Mouse (Mus musculus): ENCODE data around the gene Trmt11.
"Not testable (repeated sequence)": the region's sequence is repeated elsewhere in the genome, so short reads cannot be mapped to it uniquely, and the experiment has no call there.

Gene Trmt11

DNA sequence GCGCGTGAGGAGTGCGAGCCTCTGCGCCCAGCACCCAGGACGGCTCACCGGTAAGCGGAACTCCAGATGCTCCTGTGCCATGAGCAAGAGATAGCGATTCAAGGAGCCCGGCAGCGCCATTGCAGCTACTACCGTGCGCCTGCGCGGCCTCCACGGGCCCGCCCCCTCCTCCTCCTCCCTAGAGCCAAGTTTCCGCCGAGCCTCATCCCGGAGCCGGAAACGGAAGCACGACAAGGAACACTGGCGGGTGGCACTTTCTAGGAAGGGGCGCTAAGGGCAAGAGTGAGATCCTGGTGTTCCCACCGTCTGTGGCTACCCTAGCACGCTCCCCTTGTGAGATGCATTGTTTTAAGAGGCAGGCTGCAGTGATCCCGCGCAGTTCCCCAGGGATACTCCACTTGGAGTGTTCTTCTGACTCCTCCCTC lies at the start of gene Trmt11:
Gene Trmt11 (minus strand): TSS at position 208 of the 425 bp plus-strand sequence.
- peak; percentile 70 for DNase-seq (ENCODE audit: low read depth, low spot score)

DNA sequence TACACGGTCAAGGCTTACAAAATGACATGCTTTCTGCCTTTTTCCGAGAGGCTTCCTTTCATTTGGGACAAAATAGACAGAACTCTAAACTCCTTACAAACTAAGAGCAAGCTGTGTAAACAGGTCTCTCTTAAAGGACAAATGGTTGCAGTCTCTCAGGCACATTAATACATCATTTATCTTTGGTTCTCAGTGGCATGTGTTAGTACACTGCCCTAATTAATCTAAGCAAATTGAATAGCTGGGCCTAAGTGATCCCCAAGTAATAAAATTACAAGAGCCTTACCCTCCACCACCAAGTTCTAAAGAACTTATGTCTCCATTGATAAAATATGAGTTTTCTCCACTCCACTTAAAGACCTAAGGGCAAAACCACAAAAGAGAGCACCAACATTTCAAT lies 47.1 kb upstream of the Trmt11 start:
- DNase-seq (ENCODE audit: low read depth, low spot score) = no peak

DNA sequence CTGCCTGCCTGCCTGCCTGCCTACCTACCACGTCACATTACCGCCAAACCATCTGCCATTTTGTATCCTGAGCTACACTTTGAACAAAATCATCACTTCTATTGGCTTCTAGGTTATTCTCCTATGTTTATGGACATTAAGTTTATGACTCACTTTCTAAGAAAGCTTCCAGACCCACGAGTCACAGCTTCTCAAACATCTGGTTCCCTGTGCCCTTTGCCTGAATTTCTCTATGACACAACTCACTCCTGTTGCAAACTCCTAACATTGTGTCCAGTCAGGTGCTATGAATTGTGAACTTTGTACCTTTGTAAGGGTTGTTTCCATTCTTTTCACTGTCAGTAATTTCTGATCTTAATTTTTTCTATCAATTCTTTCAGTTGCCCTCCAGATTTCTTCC lies 37.7 kb upstream of the Trmt11 start:
- DNase-seq (ENCODE audit: low read depth, low spot score) = no peak

DNA sequence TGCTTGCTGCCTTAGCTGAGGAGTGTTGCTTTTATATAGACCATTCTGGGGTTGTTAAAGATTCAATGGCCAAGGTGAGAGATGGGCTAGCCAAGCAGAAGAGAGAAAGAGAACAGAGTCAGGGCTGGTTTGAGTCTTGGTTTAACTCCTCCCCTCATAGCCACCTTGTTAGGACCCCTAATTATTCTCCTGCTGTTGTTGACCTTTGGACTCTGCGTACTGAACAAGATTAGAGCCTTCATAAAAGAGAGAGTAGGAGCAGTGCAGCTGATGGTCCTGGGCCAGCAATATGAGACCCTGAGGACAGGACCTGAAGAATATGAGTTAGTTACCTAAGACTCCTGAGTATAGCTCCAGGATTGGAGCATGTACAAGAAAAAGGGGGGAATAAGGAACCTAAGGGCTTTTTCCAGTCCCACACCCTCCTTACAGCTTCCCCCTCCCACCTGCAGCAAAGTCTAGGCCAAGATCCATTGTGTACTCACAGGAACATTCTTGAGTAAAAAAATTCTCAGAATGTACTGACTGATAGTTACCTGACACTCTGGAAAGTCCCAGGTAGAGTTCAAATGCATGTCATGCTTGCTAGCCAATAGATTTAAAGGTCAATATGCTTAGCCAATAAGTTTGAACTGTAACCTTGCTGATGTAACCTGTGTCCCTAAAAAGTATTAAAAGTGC lies 36.1 kb upstream of the Trmt11 start:
- DNase-seq (ENCODE audit: low read depth, low spot score) = not testable (repeated sequence)

DNA sequence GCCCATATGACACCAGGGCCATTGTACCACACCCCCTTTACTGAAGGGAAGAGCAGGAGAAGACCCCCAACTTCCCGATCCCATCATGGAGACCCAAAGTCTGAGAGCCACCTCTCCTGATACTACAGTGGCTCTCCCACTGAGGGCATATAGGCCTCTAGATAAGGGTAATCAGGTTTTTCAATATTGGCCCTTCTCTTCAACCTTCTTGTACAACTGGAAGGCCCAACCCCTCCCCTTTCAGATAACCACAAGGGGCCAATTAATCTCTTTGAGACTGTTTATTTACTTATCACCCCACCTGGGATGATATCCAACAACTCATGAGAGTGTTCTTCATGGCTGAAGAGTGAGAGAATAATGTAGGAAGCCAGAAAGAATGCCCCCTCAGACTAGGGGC lies 32.2 kb upstream of the Trmt11 start:
- DNase-seq (ENCODE audit: low read depth, low spot score) = no peak

DNA sequence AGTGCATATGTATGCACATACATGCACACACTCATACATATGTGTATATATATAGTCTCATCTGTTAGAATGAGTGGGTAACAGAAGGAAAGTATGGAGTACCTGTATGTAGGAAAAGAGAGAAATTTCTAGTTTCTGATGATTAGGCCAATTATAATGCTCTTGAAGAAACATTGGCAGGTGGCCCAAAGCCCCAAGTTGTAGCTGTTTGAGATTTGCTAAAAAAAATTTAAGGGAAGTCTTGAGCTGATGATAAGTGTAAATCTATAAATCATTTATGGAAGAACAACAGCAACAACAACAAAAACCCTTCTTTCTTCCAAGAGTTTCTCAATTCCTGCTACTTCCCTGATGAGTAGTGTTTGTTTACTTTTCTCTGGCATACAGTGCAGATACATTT lies 29.4 kb upstream of the Trmt11 start:
- DNase-seq (ENCODE audit: low read depth, low spot score) = no peak

DNA sequence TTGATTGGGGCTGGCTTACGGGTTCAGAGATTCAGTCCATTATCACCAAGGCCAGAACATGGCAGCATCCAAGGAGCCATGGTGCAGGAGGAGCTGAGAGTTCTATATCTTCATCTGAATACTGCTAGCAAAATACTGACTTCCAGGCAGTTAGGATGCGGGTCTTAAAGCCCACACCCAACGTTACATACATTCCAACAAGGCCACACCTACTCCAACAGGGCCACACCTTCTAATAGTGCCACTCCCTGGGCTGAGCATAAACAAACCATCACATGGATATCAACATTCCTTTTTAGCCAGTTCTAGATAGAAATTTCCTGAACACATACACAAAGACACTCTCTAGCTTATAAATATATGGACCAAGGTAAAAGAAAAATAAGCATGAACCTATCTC lies 29.0 kb upstream of the Trmt11 start, which contains the start of gene Hint3:
Gene Hint3 (minus strand): TSS at position 120 of the 400 bp plus-strand sequence.
- no peak for DNase-seq (ENCODE audit: low read depth, low spot score)

DNA sequence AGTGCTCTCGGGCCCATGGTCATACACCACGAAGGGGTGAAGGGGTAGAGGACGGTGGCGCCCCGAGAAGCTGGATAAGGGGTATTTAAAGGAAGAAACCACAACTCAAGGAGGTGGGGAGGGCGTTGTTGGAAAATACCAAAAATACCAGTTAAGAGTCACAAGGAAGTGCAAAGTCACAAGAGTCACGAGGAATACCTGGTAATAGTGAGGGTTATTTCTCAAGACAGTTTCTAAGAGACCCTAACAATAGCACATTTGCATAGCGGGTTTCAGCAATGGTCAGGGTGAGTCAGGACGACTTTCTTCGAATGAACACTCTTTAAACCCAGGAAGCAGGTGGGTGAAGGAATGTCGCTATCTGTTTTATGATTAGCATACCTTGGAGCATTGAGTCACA lies 27.9 kb upstream of the Trmt11 start:
- DNase-seq (ENCODE audit: low read depth, low spot score) = not testable (repeated sequence)

DNA sequence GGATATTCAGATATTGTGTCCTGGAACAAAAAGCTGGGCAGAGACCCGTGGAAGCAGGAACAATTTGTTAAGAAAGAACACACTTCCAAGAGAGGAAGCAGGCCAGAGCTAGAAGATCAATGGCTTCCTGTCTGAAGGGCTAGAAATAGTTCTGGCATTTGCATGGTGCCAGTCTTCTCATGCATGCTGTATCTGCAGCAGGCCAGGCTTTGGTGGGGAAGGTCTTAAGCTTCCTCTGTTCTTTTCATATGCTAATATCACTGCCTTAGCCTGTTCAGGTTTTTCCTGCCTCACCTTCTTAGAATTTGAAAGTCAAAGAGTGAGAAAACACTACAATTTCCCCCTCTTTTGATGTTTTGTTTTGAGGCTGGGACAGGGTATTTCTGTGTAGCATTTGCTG lies 27.0 kb upstream of the Trmt11 start:
- DNase-seq (ENCODE audit: low read depth, low spot score) = no peak

DNA sequence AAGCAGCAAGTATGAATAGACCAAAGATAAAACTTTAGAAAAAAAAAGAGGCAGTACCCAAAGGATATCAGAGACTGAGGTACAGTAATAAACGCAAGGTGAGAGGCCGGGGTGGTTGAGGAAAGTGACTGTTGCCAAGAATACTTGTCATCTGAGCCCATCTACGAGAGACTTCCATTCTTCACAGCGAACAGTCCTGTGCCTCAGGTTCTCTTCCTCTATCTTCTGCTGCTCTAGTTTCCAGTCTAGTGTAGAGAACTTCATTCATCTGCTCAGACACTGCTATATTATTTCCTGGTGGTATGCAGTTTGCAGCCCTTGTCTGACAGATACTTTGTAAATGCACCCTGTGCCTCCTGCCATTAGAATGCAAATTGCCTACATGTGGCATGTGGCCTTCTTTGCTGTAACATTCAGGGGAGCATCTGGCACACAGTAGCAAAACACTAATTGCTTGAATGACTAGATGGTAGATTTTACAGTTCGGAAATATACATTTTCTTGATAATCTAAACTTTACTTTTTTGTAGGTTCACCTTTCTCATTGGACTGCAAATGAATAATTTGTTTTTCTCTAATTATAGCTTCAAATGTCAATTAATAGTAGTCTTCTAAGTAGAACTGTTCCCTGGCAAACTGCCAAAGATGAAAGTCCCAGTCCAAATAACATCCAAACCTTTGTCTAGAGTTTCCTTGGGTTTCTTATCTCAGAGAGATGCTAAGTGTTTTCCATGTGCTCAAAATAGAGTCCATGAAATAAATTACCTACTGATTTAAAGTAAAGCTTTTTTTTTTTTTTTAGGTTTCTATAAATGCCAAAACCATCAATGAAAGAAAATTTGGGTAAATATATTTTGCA lies 23.8 kb upstream of the Trmt11 start:
- no peak for DNase-seq (ENCODE audit: low read depth, low spot score)

DNA sequence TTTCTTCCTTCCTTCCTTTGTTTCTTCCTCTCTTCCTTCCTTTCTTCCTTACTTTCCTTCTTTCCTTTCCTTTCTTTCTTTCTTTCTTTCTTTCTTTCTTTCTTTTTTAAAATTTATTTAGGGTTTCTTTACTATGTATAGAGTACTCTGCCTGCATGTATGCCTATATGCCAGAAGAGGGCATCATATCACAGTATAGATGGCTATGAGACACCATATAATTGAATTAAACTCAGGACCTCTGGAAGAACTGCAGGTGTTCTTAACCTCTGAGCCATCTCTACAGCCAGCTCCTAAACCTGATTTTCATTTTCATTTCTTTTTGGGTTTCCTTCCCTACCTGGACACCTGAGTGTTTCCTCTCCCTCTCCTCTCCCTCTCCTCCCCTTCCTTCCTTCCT lies 22.4 kb upstream of the Trmt11 start:
- no peak for DNase-seq (ENCODE audit: low read depth, low spot score)

DNA sequence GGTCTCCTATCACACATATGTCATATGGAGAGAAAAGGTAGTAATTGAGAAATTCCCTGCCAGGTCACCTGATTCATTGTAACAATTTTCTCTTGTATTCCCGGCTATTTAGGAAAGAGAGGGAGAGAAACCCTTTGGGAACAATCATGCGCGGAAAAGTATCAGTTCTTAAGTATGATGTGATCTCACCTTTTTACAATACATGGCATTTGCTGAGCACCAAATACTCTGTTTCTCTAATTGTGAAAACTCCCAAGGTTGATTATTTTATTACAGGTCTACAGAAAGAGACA lies 18.3 kb upstream of the Trmt11 start:
- DNase-seq (ENCODE audit: low read depth, low spot score) = no peak

DNA sequence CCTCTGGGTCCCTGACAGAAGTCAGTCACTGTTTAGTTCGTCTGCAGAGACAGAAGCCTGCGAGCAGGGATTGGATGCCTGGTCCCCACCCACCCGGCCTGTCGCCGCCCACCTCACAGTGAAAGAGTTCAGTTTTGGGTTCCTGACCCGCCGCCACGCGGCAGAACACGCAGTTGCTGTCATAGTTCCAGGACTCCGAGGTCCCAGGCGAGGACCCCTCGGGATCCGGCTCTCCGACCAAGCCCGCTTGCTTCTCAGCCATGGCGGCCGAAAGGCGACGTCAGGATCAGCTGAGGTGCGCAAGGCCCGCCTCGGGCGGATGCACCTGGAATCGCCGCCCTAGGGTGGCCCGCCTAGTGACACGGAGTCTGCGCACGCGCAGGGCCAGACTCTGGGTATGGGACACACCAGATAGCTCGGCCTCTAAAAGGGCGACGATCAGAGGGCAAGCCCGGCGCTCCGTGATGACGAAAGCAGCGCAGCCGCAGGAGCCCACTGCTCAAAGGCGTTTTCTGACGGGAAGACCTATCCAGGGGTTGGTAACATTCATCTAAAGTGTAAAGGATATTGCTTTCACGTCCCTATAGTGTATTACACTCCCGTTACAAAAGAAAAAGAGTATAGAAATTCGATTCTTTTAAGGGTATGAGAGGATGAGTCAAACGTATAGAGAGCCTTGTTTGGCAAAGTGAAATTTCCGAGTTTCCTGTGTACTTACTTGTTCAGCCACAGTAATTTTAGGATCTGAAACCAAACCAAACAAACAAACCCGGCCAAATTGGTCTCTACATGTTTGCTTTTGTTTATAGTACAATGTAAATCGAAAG lies 17.8 kb upstream of the Trmt11 start:
- DNase-seq (ENCODE audit: low read depth, low spot score) = peak; percentile 97

DNA sequence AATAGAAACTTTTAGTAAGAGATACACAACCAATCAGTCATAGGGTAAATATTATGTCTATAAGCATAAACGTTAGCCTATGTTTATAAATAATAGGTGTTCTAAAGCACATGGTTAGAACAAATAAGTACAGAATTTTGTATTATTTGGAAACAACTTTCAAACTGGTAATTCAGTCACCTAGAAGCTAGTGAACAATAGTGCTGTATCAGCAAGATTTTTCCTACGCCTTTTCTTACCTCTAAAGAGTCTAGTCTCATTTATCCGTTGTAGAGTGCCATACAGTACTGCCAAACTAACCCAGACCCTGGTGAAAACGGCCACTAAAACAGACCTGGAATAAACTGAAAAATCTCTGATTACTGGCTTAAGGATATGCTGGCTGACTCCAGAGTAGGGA lies 12.5 kb upstream of the Trmt11 start:
- DNase-seq (ENCODE audit: low read depth, low spot score) = no peak

DNA sequence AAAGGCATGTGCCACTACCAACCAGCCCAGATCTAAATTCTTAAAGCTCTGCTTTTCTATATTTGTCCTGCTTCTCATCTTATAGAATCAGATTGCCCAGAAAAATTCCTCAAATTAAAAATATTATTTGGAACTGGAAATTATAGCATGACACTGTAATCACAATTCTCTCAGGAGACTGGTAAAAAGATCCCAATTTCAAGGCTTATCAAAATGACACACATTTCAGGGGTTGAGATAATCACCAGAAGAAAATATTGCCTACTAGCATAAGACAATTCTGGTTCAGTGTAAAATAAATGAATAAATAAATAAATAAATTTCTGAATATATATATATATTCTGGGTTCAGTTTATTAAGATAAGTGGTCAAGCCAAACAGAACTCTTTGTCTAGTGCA lies 9.1 kb upstream of the Trmt11 start:
- DNase-seq (ENCODE audit: low read depth, low spot score) = no peak

DNA sequence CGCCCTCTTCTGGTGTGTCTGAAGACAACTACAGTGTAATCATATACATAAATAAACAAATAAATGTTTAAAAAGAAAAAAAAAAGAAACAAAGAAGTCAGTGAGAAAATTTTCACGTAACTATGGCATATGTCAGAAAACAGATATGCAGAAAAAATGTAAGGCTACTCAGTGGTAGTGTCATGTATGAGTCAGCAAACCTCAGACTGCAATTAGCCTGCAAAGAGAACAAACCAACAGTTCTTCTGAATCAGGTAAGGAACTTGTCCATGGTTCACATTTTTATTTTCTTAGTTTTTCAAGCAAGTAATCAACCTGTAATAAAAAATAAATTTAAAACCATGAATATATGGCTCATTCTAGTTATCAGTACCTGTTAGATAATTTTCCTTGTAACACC lies 7.6 kb upstream of the Trmt11 start:
- no peak for DNase-seq (ENCODE audit: low read depth, low spot score)

DNA sequence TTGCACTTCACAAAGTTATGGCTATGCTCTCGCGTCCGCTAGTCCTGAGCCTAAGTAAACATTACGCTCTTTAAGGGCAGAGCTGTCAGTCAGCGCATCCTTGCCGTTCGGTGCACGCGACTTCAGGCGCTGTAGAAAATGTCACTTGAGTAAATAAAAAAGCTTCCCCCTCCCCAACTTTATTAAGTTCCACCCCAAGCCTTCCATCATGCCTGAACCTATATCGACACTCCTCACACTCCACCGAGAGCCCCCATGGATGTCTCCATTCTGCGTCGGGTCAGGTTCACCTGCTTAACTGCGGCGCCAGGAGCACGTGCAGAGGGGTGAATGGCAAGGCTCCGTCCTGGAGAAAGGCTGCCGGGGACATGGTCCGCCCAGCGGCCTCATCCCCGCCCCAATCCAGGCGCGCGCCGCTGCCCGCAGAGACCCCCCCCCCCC lies 435 bp downstream of the Trmt11 start:
- no peak for DNase-seq (ENCODE audit: low read depth, low spot score)

DNA sequence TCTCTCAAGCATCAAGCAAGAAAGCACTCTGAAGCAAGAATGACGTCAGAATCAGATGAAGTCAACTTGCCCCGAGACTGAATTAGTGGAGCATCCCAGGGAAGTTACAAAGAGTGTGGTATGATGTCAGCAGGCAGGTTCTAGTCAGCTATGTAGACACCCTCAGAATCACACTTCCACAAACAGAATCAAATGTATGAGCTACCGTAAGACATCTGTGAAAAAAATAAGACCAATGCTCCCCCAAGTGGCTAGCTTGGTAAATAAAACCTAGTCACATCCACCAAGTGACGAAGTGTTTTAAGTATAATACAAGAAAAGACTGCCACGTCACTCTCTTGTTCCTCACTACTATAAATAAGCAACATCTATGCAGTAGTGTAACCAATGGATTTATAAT lies 13.5 kb downstream of the Trmt11 start:
- no peak for DNase-seq (ENCODE audit: low read depth, low spot score)

DNA sequence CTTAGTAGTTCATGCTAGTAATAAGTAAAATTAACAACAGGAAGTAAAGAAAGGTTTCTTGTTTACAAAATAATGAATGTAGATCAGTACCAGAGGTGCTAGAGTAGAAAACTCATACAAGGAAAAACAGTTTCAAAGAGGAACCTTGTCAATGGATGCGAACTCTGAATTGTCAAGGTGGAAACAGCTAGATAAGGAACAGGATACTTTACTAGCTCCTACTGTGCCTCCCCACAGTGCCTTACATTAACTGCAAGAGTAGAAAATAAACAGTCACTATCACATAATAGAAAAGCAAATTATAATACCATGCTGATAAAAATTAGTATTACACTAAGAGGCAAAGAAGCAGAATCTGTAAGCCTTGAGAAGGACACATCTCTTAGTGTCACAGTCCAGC lies 14.9 kb downstream of the Trmt11 start:
- no peak for DNase-seq (ENCODE audit: low read depth, low spot score)

DNA sequence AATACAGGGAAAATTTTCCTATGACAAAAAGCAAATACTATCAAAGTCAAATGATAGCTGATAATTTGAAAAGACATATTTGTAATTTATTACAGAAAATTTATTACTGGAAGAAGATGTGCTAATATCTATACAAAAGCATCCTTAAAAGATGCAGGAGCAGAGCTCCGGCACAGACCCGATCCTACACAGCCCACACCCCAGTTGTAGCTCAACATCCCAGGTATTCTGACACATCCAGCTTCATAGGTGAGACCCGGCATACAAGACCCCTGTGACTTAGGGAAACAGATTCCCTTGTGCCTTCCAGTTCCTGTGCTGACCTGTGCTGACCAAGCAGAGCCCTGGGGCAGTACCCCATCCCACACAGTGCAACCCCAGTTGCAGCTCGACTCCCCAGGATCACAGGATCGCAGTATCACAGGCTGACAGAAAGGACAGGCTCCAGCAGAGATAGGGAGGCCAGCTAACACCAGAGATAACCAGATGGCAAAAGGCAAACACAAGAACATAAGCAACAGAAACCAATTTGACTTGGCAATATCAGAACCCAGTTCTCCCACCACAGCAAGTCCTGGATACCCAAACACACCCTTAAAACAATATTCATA lies 22.8 kb downstream of the Trmt11 start:
- DNase-seq (ENCODE audit: low read depth, low spot score) = no peak

DNA sequence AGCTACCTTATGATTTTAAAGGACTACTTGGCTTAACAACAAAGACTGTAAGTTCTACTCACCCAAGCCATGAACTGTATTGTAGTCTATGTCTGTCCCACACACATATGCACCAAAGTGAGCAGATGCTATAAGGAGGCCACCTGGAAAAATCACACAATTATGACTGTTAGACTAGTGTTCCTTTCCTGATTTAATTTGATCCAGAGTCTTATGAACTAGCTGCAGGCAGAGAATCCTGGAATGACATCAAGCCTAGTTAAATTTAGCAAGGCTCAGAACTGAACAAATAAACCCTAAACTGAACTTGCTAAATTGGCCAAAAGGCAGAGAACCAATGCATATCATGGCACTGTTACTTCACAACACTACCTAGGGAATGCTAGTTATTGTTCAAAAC lies 34.2 kb downstream of the Trmt11 start:
- no peak for DNase-seq (ENCODE audit: low read depth, low spot score)

DNA sequence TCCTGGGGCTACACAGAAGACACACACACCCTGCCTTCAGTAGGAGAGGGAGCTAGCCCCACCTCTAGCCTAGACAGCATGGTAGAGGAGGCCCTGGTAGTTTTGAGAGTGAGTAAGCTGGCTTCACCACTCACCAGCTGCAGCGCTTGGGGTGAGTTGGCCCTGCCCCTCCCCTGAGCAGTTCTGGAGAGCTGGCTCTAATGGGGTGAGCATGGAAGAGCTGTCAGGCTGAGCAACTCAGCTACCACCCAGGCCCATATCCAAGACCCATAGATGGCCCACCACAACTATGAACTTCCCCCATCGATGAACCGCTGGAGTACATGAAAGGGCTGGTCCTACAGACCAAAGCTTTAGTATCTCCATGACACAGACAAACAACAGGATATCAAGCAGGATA lies 35.9 kb downstream of the Trmt11 start:
- DNase-seq (ENCODE audit: low read depth, low spot score) = no peak

Measured in retina, adult 2 months (tissue).